Mouse (Mus musculus): ENCODE measurements around the gene Rwdd2b. TPM values are rescaled to one million over a fixed set of nuclear protein-coding genes. Genes with fewer than 3 reads are reported as not detected.

Gene Rwdd2b
- total and polyA plus RNA-seq, 3 experiments, result 14.2 to 35.9 (median 35.9) TPM

- H3K4me1 ChIP-seq (ENCODE audit: control insufficient read depth in 1 of 2, insufficient read depth in 2 of 2), result peaks cover 3 to 14% of the 10 kb centered on the region in 2 experiments; a peak in 2 of 4 replicates
- H3K9ac ChIP-seq (ENCODE audit: insufficient read depth, low read depth), result no peak overlapping the region
- no peaks in the 10 kb centered on the region for H3K9me3 ChIP-seq (replicated peaks; ENCODE audit: low read length)
- H3K4me2 ChIP-seq (ENCODE audit: insufficient read depth, low read depth, poor library complexity, severe bottlenecking), result no peak overlapping the region
- H3K4me3 ChIP-seq (replicated peaks in 1 of 3; ENCODE audit: low read depth in 2 of 3, low read length in 2 of 3, poor library complexity in 1 of 3), result no peak overlapping the region
- in situ Hi-C loops (cut with MboI; ENCODE audit: low pct_ligation_motif_present, low pct_unique_long_range_greater_than_20kb, low sequenced_read_pairs) (no loop called here), dilution Hi-C loops (cut with MboI; ENCODE audit: extremely low pct_ligation_motif_present, extremely low pct_unique_long_range_greater_than_20kb, low sequenced_read_pairs) (no loop called here)
- H3K27me3 ChIP-seq (replicated peaks), result no peaks in the 10 kb centered on the region
- no peak for DNase-seq (ENCODE audit: extremely low read depth)
- H3K36me3 ChIP-seq (replicated peaks in 1 of 2; ENCODE audit: control insufficient read depth in 1 of 2, insufficient read depth in 1 of 2, low read length in 1 of 2), result no peaks in the 10 kb centered on the region
- H3K27ac ChIP-seq (ENCODE audit: insufficient read depth, low read depth), result no peak overlapping the region
- H3K79me2 ChIP-seq (replicated peaks; ENCODE audit: control insufficient read depth, extremely low read depth, insufficient read depth, poor library complexity, severe bottlenecking), result no peaks in the 10 kb centered on the region
- TF ChIP-seq SIN3A (IDR thresholded peaks at IDR 0.05; ENCODE audit: low read length) (no peak), BHLHE40 (IDR thresholded peaks at IDR 0.05; ENCODE audit: low read depth, low read length) (no peak), ZMIZ1 (IDR thresholded peaks at IDR 0.05; ENCODE audit: low read depth, low read length) (no peak), CHD1 (IDR thresholded peaks at IDR 0.05; ENCODE audit: low read depth, low read length) (no peak), SMC3 (IDR thresholded peaks at IDR 0.05; ENCODE audit: low read depth, low read length) (no peak), ETS1 (conservative IDR thresholded peaks at IDR 0.05; ENCODE audit: low read depth, low read length) (no peak), POLR2AphosphoS2 (IDR thresholded peaks at IDR 0.05; ENCODE audit: low read depth, low read length) (no peak), KAT2A (IDR thresholded peaks at IDR 0.05; ENCODE audit: insufficient replicate concordance, low read length) (no peak)
These were observed 3.7 kb upstream of the Rwdd2b start for GRCm38 (mm10) chr16:87444071-87444470.

GRCm38 (mm10) chr16:87443245-87443644 is 2.9 kb upstream of the Rwdd2b start:
- no peak for TF ChIP-seq JUND (conservative IDR thresholded peaks at IDR 0.05; ENCODE audit: low read depth, low read length)
- TF ChIP-seq GABPA (IDR thresholded peaks at IDR 0.05; ENCODE audit: insufficient replicate concordance, low read depth, low read length), result no peak
- no peak for TF ChIP-seq POLR2A (IDR thresholded peaks at IDR 0.05; ENCODE audit: low read depth, low read length)
- no peak for TF ChIP-seq HCFC1 (IDR thresholded peaks at IDR 0.05; ENCODE audit: low read depth, low read length)
- no peak for TF ChIP-seq NELFE (IDR thresholded peaks at IDR 0.05; ENCODE audit: low read depth, low read length)
- TF ChIP-seq TCF12 (IDR thresholded peaks at IDR 0.05; ENCODE audit: low read depth, low read length), result no peak
- no peak for TF ChIP-seq POLR2AphosphoS2 (IDR thresholded peaks at IDR 0.05; ENCODE audit: low read depth, low read length)
- no peak overlapping the region for H3K4me2 ChIP-seq (ENCODE audit: insufficient read depth, low read depth, poor library complexity, severe bottlenecking)
- dilution Hi-C loops (cut with MboI; ENCODE audit: extremely low pct_ligation_motif_present, extremely low pct_unique_long_range_greater_than_20kb, low sequenced_read_pairs) (no loop called here), in situ Hi-C loops (cut with MboI; ENCODE audit: low pct_ligation_motif_present, low pct_unique_long_range_greater_than_20kb, low sequenced_read_pairs) (no loop called here)
- H3K27ac ChIP-seq (ENCODE audit: insufficient read depth, low read depth), result no peak overlapping the region
- no peaks in the 10 kb centered on the region for H3K36me3 ChIP-seq (replicated peaks in 1 of 2; ENCODE audit: control insufficient read depth in 1 of 2, insufficient read depth in 1 of 2, low read length in 1 of 2)
- no peaks in the 10 kb centered on the region for H3K79me2 ChIP-seq (replicated peaks; ENCODE audit: control insufficient read depth, extremely low read depth, insufficient read depth, poor library complexity, severe bottlenecking)
- H3K4me3 ChIP-seq (replicated peaks in 1 of 3; ENCODE audit: low read depth in 2 of 3, low read length in 2 of 3, poor library complexity in 1 of 3), result no peak overlapping the region
- peaks cover 3 to 20% of the 10 kb centered on the region in 2 experiments; a peak in 2 of 4 replicates for H3K4me1 ChIP-seq (ENCODE audit: control insufficient read depth in 1 of 2, insufficient read depth in 2 of 2)
- no peak for DNase-seq (ENCODE audit: extremely low read depth)
- H3K27me3 ChIP-seq (replicated peaks), result no peaks in the 10 kb centered on the region
- H3K9ac ChIP-seq (ENCODE audit: insufficient read depth, low read depth), result no peak overlapping the region
- H3K9me3 ChIP-seq (replicated peaks; ENCODE audit: low read length), result no peaks in the 10 kb centered on the region

GRCm38 (mm10) chr16:87442291-87442690 is 1.9 kb upstream of the Rwdd2b start:
- Histone ChIP-seq H3K36me3 (replicated peaks in 1 of 2; ENCODE audit: control insufficient read depth in 1 of 2, insufficient read depth in 1 of 2, low read length in 1 of 2) (peaks cover 0 to under 1% of the 10 kb centered on the region in 2 experiments), H3K27ac (ENCODE audit: insufficient read depth, low read depth) (no peak overlapping the region), H3K4me1 (ENCODE audit: control insufficient read depth in 1 of 2, insufficient read depth in 2 of 2) (peaks cover 3 to 23% of the 10 kb centered on the region in 2 experiments; a peak in 2 of 4 replicates), H3K4me3 (replicated peaks in 1 of 3; ENCODE audit: low read depth in 2 of 3, low read length in 2 of 3, poor library complexity in 1 of 3) (no peak overlapping the region), H3K4me2 (ENCODE audit: insufficient read depth, low read depth, poor library complexity, severe bottlenecking) (no peak overlapping the region), H3K27me3 (replicated peaks) (no peaks in the 10 kb centered on the region), H3K9me3 (replicated peaks; ENCODE audit: low read length) (no peaks in the 10 kb centered on the region), H3K9ac (ENCODE audit: insufficient read depth, low read depth) (no peak overlapping the region), H3K79me2 (replicated peaks; ENCODE audit: control insufficient read depth, extremely low read depth, insufficient read depth, poor library complexity, severe bottlenecking) (no peaks in the 10 kb centered on the region)
- DNase-seq (ENCODE audit: extremely low read depth), result no peak
- in situ Hi-C loops (cut with MboI; ENCODE audit: low pct_ligation_motif_present, low pct_unique_long_range_greater_than_20kb, low sequenced_read_pairs), result no loop called here
- dilution Hi-C loops (cut with MboI; ENCODE audit: extremely low pct_ligation_motif_present, extremely low pct_unique_long_range_greater_than_20kb, low sequenced_read_pairs), result no loop called here
- no peak for TF ChIP-seq MXI1 (IDR thresholded peaks at IDR 0.05; ENCODE audit: low read depth, low read length)
- no peak for TF ChIP-seq CHD2 (IDR thresholded peaks at IDR 0.05; ENCODE audit: low read length)
- TF ChIP-seq MAZ (IDR thresholded peaks at IDR 0.05; ENCODE audit: low read depth, low read length), result no peak
- no peak for TF ChIP-seq EP300 (IDR thresholded peaks at IDR 0.05; ENCODE audit: low read length)
- no peak for TF ChIP-seq KAT2A (IDR thresholded peaks at IDR 0.05; ENCODE audit: insufficient replicate concordance, low read length)
- no peak for TF ChIP-seq SMC3 (IDR thresholded peaks at IDR 0.05; ENCODE audit: low read depth, low read length)
- TF ChIP-seq TBP (conservative IDR thresholded peaks at IDR 0.05; ENCODE audit: low read depth, low read length), result no peak
- no peak for TF ChIP-seq MEF2A (IDR thresholded peaks at IDR 0.05; ENCODE audit: borderline replicate concordance, low read depth, low read length)
- no peak for TF ChIP-seq NRF1 (IDR thresholded peaks at IDR 0.05; ENCODE audit: low read depth, low read length)
- no peak for TF ChIP-seq POLR2AphosphoS2 (IDR thresholded peaks at IDR 0.05; ENCODE audit: low read depth, low read length)
- no peak for TF ChIP-seq ZNF384 (IDR thresholded peaks at IDR 0.05; ENCODE audit: low read depth, low read length)
- TF ChIP-seq NELFE (IDR thresholded peaks at IDR 0.05; ENCODE audit: low read depth, low read length), result no peak
- TF ChIP-seq GABPA (IDR thresholded peaks at IDR 0.05; ENCODE audit: insufficient replicate concordance, low read depth, low read length), result no peak
- TF ChIP-seq USF2 (conservative IDR thresholded peaks at IDR 0.05; ENCODE audit: low read depth, low read length), result no peak
- TF ChIP-seq JUND (conservative IDR thresholded peaks at IDR 0.05; ENCODE audit: low read depth, low read length), result no peak
- TF ChIP-seq HCFC1 (IDR thresholded peaks at IDR 0.05; ENCODE audit: low read depth, low read length), result no peak
- TF ChIP-seq USF1 (IDR thresholded peaks at IDR 0.05; ENCODE audit: low read depth, low read length), result no peak
- no peak for TF ChIP-seq RAD21 (IDR thresholded peaks at IDR 0.05; ENCODE audit: low read depth, low read length)

All from CH12.LX (cell line).